8 mouse cellular contexts compared by ENCODE assay signal in the genomic region with DNA sequence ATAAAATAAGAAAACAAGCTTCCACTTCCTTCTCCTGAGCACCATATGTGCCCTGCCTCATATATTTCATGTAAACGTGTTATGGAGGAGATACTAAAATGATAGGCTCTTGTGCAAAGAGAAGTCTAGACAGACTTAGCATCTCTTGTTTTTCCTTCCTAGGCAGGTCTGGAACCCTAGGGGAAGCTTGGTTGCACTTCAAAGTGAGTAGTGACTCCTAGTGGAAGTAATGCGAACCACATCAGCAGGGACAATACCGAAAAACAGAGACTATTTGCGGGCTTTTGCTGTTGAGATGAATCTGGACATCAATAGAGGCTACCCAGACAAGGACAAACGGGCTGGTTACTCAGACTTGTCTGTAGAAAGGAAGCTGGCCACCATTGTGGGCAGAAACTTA. TPM values are rescaled to one million over a fixed set of nuclear protein-coding genes. Genes with fewer than 3 reads are reported as not detected.
A peak's percentile ranks its signal among the peaks of the same experiment; 100 is the strongest.
DNase-seq lines count a peak whose midpoint lies in the region; ATAC-seq lines count a peak whose summit lies in the region.

No protein-coding gene starts in this region.

- peak; percentile 43 to 61; a peak in 3 of 4 replicates for ATAC-seq in hematopoietic stem cell, adult 5-6 weeks (replicated peaks in 1 of 2; ENCODE audit: insufficient read depth in 1 of 2, low FRiP score in 2 of 2, low TSS enrichment in 1 of 2, low read depth in 1 of 2, poor library complexity in 2 of 2, severe bottlenecking in 2 of 2)
- ATAC-seq in neural tube, embryonic 15.5 days (ENCODE audit: low FRiP score) = peak; percentile 26; the same call in 1 of the 2 replicates

- H3K9ac ChIP-seq in neural tube, embryonic 15.5 days (replicated peaks) = no peak overlapping the region

- no peaks in the 10 kb centered on the region for H3K27me3 ChIP-seq in neural tube, embryonic 15.5 days (replicated peaks)

- H3K4me1 ChIP-seq in neural tube, embryonic 15.5 days = peaks cover 3% of the 10 kb centered on the region; the same call in 1 of the 2 replicates

- no peak overlapping the region for H3K4me2 ChIP-seq in neural tube, embryonic 15.5 days

- no peaks in the 10 kb centered on the region for H3K36me3 ChIP-seq in neural tube, embryonic 15.5 days

- no peak overlapping the region for H3K4me3 ChIP-seq in neural tube, embryonic 15.5 days (replicated peaks)

- H3K9me3 ChIP-seq in neural tube, embryonic 15.5 days (replicated peaks) = no peaks in the 10 kb centered on the region

- intact Hi-C loops in heart, postnatal 10 days (cut with DNase I) = loop anchor here (1.0 kb wide), 1 partner anchor 104 kb away; no protein-coding TSS in a partner anchor

- WGBS in neural tube, embryonic 15.5 days = 18% methylated on average over 5 of the region's 5 CpGs

- peak; percentile 41 to 61 for DNase-seq in heart, postnatal 10 days
- DNase-seq in heart, adult 11 months = no peak
- DNase-seq in A20 (ENCODE audit: low read depth, low spot score) (peak; percentile 65), MEL-GATA-1-ER (ENCODE audit: extremely low read depth, low read depth) (peak; percentile 41)
- no peak for DNase-seq in adrenal gland, postnatal 25 days
- no peak for DNase-seq in left cerebral cortex, adult 9 months (ENCODE audit: low spot score in 2 of 2)

- no peak overlapping the region for H3K27ac ChIP-seq in neural tube, embryonic 15.5 days (replicated peaks)

RNA-seq across cellular contexts. Expression of a gene that starts 6.1 kb away (rescaled TPM):
- total RNA-seq in heart, postnatal 10 days (2021) = 10 to 100 TPM; 19.2 to 19.4 TPM
- 15.7 and 24.0 TPM in 2 replicates for total RNA-seq in hematopoietic stem cell, adult 5-6 weeks (2017)
- polyA plus RNA-seq in neural tube, embryonic 15.5 days (2015; fragmentation: Nextera tagmentation; extraction: Ambion mirVana) = 44.8 and 45.3 TPM in 2 replicates
- 20.7 and 31.5 TPM in 2 replicates for total RNA-seq in adrenal gland, postnatal 25 days (2021)

RNA-seq across cellular contexts. Expression of a gene that starts 9.9 kb away (rescaled TPM):
- 10 to 100 TPM; 22.9 to 23.7 TPM for total RNA-seq in heart, postnatal 10 days (2021)
- total RNA-seq in hematopoietic stem cell, adult 5-6 weeks (2017) = 1.0 and 2.1 TPM in 2 replicates
- 14.8 and 15.0 TPM in 2 replicates for polyA plus RNA-seq in neural tube, embryonic 15.5 days (2015; fragmentation: Nextera tagmentation; extraction: Ambion mirVana)
- 10.8 and 11.9 TPM in 2 replicates for total RNA-seq in adrenal gland, postnatal 25 days (2021)

RNA-seq across cellular contexts. Expression of a gene that starts 18.0 kb away (rescaled TPM):
- 1 to 10 TPM in 1 of 2 experiments, not detected in 1; 1.6 TPM for total RNA-seq in heart, postnatal 10 days (2021)
- total RNA-seq in hematopoietic stem cell, adult 5-6 weeks (2017) = 6.9 TPM in 1 of 2 replicates, not detected in the other
- 2.0 and 3.5 TPM in 2 replicates for polyA plus RNA-seq in neural tube, embryonic 15.5 days (2015; fragmentation: Nextera tagmentation; extraction: Ambion mirVana)
- 2.2 TPM in 1 of 2 replicates, not detected in the other for total RNA-seq in adrenal gland, postnatal 25 days (2021)

RNA-seq across cellular contexts. Expression of a gene that starts 24.8 kb away (rescaled TPM):
- 100 to 1,000 TPM; 533 to 539 TPM for total RNA-seq in heart, postnatal 10 days (2021)
- 55.3 and 60.3 TPM in 2 replicates for total RNA-seq in hematopoietic stem cell, adult 5-6 weeks (2017)
- polyA plus RNA-seq in neural tube, embryonic 15.5 days (2015; fragmentation: Nextera tagmentation; extraction: Ambion mirVana) = 495 and 582 TPM in 2 replicates
- total RNA-seq in adrenal gland, postnatal 25 days (2021) = 167 and 208 TPM in 2 replicates

Comparison
In these comparisons a context has a peak if more than half of its experiments do, and no peak if none do; other contexts are left out.
1. DNase-seq: peak in heart, postnatal 10 days (2 of 2), A20 (single experiment) and MEL-GATA-1-ER (single experiment); none in heart, adult 11 months (single experiment), adrenal gland, postnatal 25 days (single experiment) and left cerebral cortex, adult 9 months (0 of 2).